Mouse (Mus musculus) MN1 (cell line): ENCODE data around the gene Lag3.

Experiments
- DNase-seq: peaks from one replicate; pipeline ENCODE4 v3.0.0-alpha.2; 2016; ENCODE audit warnings: low spot score

Gene Lag3

GRCm38 (mm10) chr6:124911533-124912218 is at the start of gene Lag3:
TSS of gene Lag3 (minus strand) at chr6:124911705.
- no peak for DNase-seq

GRCm38 (mm10) chr6:124961021-124961420 is 49.5 kb upstream of the Lag3 start:
- no peak for DNase-seq

- no peak for DNase-seq
Measured at GRCm38 (mm10) chr6:124959960-124960359, 48.5 kb upstream of the Lag3 start.

- no peak for DNase-seq
Measured at GRCm38 (mm10) chr6:124958127-124958526, 46.6 kb upstream of the Lag3 start.

- no peak for DNase-seq
Measured at GRCm38 (mm10) chr6:124955212-124955611, 43.7 kb upstream of the Lag3 start.

- no peak for DNase-seq
Measured at GRCm38 (mm10) chr6:124953991-124954715, 42.6 kb upstream of the Lag3 start.

- no peak for DNase-seq
Measured at GRCm38 (mm10) chr6:124943526-124943925, 32.0 kb upstream of the Lag3 start.

GRCm38 (mm10) chr6:124941679-124942078 is 30.2 kb upstream of the Lag3 start:
- DNase-seq, result no peak

GRCm38 (mm10) chr6:124938554-124938953 is 27.0 kb upstream of the Lag3 start:
- no peak for DNase-seq

- DNase-seq, result no peak
Measured at GRCm38 (mm10) chr6:124937493-124937892, 26.0 kb upstream of the Lag3 start.

GRCm38 (mm10) chr6:124936681-124937080 is 25.2 kb upstream of the Lag3 start:
- DNase-seq, result no peak

- DNase-seq, result no peak
Measured at GRCm38 (mm10) chr6:124934670-124935069, 23.2 kb upstream of the Lag3 start.

GRCm38 (mm10) chr6:124933127-124933526 is 21.6 kb upstream of the Lag3 start:
- no peak for DNase-seq

GRCm38 (mm10) chr6:124932314-124932695 is 20.8 kb upstream of the Lag3 start:
- no peak for DNase-seq

GRCm38 (mm10) chr6:124931525-124932313 is 20.2 kb upstream of the Lag3 start:
- DNase-seq, result peak; percentile 69

GRCm38 (mm10) chr6:124930754-124931524 is 19.4 kb upstream of the Lag3 start, which contains the start of gene Mlf2:
TSS of gene Mlf2 (plus strand) at chr6:124931386.
- peak; percentile 98 for DNase-seq

GRCm38 (mm10) chr6:124930231-124930630 is 18.7 kb upstream of the Lag3 start:
- peak; percentile 48 for DNase-seq

GRCm38 (mm10) chr6:124925941-124926340 is 14.4 kb upstream of the Lag3 start:
- no peak for DNase-seq

- DNase-seq, result no peak
Measured at GRCm38 (mm10) chr6:124925173-124925793, 13.8 kb upstream of the Lag3 start.

- no peak for DNase-seq
Measured at GRCm38 (mm10) chr6:124921539-124921938, 10.0 kb upstream of the Lag3 start.

GRCm38 (mm10) chr6:124920318-124921085 is 9.0 kb upstream of the Lag3 start:
- no peak for DNase-seq
